Mouse (Mus musculus): ENCODE data around the gene Lgr6. TPM values are rescaled to one million over a fixed set of nuclear protein-coding genes. Genes with fewer than 3 reads are reported as not detected.
"Not testable (repeated sequence)": the region's sequence is repeated elsewhere in the genome, so short reads cannot be mapped to it uniquely, and the experiment has no call there.

Lgr6 gene
- polyA plus RNA-seq, 1 experiment, result 0.18 TPM

GRCm38 (mm10) chr1:135128986-135129385 is 23.9 kb upstream of the Lgr6 start:
- no peak for DNase-seq (ENCODE audit: low read depth)

GRCm38 (mm10) chr1:135128011-135128441 is 22.9 kb upstream of the Lgr6 start:
- DNase-seq (ENCODE audit: low read depth), result peak; percentile 28

GRCm38 (mm10) chr1:135126443-135127027 is 21.5 kb upstream of the Lgr6 start:
- no peak for DNase-seq (ENCODE audit: low read depth)

GRCm38 (mm10) chr1:135125990-135126389 is 20.9 kb upstream of the Lgr6 start:
- DNase-seq (ENCODE audit: low read depth), result peak; percentile 24

GRCm38 (mm10) chr1:135124573-135125363 is 19.7 kb upstream of the Lgr6 start:
- no peak for DNase-seq (ENCODE audit: low read depth)

GRCm38 (mm10) chr1:135112661-135113060 is 7.6 kb upstream of the Lgr6 start:
- DNase-seq (ENCODE audit: low read depth), result no peak

GRCm38 (mm10) chr1:135111271-135111670 is 6.2 kb upstream of the Lgr6 start:
- not testable (repeated sequence) for DNase-seq (ENCODE audit: low read depth)

- no peak for DNase-seq (ENCODE audit: low read depth)
Measured at GRCm38 (mm10) chr1:135110075-135110474, 5.0 kb upstream of the Lgr6 start.

GRCm38 (mm10) chr1:135108611-135109010 is 3.5 kb upstream of the Lgr6 start:
- no peak for DNase-seq (ENCODE audit: low read depth)

- DNase-seq (ENCODE audit: low read depth), result no peak
Measured at GRCm38 (mm10) chr1:135105951-135106350, 875 bp upstream of the Lgr6 start.

GRCm38 (mm10) chr1:135100400-135100799 is 4.7 kb downstream of the Lgr6 start:
- no peak for DNase-seq (ENCODE audit: low read depth)

GRCm38 (mm10) chr1:135098441-135098840 is 6.6 kb downstream of the Lgr6 start:
- DNase-seq (ENCODE audit: low read depth), result no peak

- no peak for DNase-seq (ENCODE audit: low read depth)
Measured at GRCm38 (mm10) chr1:135097441-135097840, 7.6 kb downstream of the Lgr6 start.

- DNase-seq (ENCODE audit: low read depth), result no peak
Measured at GRCm38 (mm10) chr1:135096312-135096711, 8.8 kb downstream of the Lgr6 start.

GRCm38 (mm10) chr1:135095189-135095588 is 9.9 kb downstream of the Lgr6 start:
- no peak for DNase-seq (ENCODE audit: low read depth)

GRCm38 (mm10) chr1:135094723-135095122 is 10.4 kb downstream of the Lgr6 start:
- no peak for DNase-seq (ENCODE audit: low read depth)

- no peak for DNase-seq (ENCODE audit: low read depth)
Measured at GRCm38 (mm10) chr1:135090914-135091313, 14.2 kb downstream of the Lgr6 start.

- no peak for DNase-seq (ENCODE audit: low read depth)
Measured at GRCm38 (mm10) chr1:135089626-135090025, 15.4 kb downstream of the Lgr6 start.

- no peak for DNase-seq (ENCODE audit: low read depth)
Measured at GRCm38 (mm10) chr1:135087414-135087813, 17.7 kb downstream of the Lgr6 start.

GRCm38 (mm10) chr1:135086015-135086414 is 19.1 kb downstream of the Lgr6 start:
- no peak for DNase-seq (ENCODE audit: low read depth)

- no peak for DNase-seq (ENCODE audit: low read depth)
Measured at GRCm38 (mm10) chr1:135085296-135085871, 19.7 kb downstream of the Lgr6 start.

- DNase-seq (ENCODE audit: low read depth), result no peak
Measured at GRCm38 (mm10) chr1:135083465-135083864, 21.6 kb downstream of the Lgr6 start.

GRCm38 (mm10) chr1:135082267-135082666 is 22.8 kb downstream of the Lgr6 start:
- no peak for DNase-seq (ENCODE audit: low read depth)
